Mouse (Mus musculus) CH12.LX (cell line): ENCODE data around the gene Ccdc136. TPM values are rescaled to one million over a fixed set of nuclear protein-coding genes. Genes with fewer than 3 reads are reported as not detected.

Experiments used
- DNase-seq: peaks from one replicate; pipeline ENCODE4 v3.0.0-alpha.2; 2013; ENCODE audit errors: extremely low read depth
- H3K27ac ChIP-seq: 2 replicates; pipeline ENCODE4 v1.5.1; 2012; ENCODE audit warnings: low read depth, mild to moderate bottlenecking, control low read depth, moderate library complexity; ENCODE audit not compliant: insufficient read depth
- H3K27me3 ChIP-seq: replicated peaks from 2 replicates; pipeline ENCODE3; 2012; ENCODE audit warnings: inconsistent platforms
- H3K36me3 ChIP-seq, 2 experiments: replicated peaks in 1 of 2; 2 replicates each; pipeline versions ENCODE3 to v1.6.1; 2012; ENCODE audit warnings: inconsistent platforms in 1 of 2, low read length in 1 of 2, mild to moderate bottlenecking in 1 of 2, mixed read lengths in 1 of 2, moderate library complexity in 1 of 2; ENCODE audit not compliant: control insufficient read depth in 1 of 2, insufficient read depth in 1 of 2
- H3K4me1 ChIP-seq, 2 experiments: 2 replicates each; pipeline ENCODE4 v1.6.1; 2012; ENCODE audit warnings: inconsistent platforms in 1 of 2, moderate library complexity in 1 of 2; ENCODE audit not compliant: insufficient read depth in 2 of 2, control insufficient read depth in 1 of 2
- H3K4me2 ChIP-seq: 2 replicates; pipeline ENCODE4 v1.6.1; 2012; ENCODE audit warnings: low read depth, mild to moderate bottlenecking, control low read depth; ENCODE audit not compliant: poor library complexity, insufficient read depth, severe bottlenecking
- H3K4me3 ChIP-seq, 3 experiments: fragments of 150-350 bp in 1 of 3; sonication (generic) in 1 of 3; replicated peaks in 1 of 3; 2 replicates each; pipeline versions ENCODE3 to v1.5.1; 2011 to 2012; ENCODE audit warnings: low read depth in 2 of 3, low read length in 2 of 3, mild to moderate bottlenecking in 2 of 3, moderate library complexity in 2 of 3, control low read depth in 1 of 3, improper control_type of control experiment in 1 of 3, inconsistent platforms in 1 of 3, mixed read lengths in 1 of 3; ENCODE audit not compliant: poor library complexity in 1 of 3
- H3K79me2 ChIP-seq: replicated peaks from 2 replicates; pipeline ENCODE4 v1.6.1; 2012; ENCODE audit warnings: mild to moderate bottlenecking, moderate library complexity; ENCODE audit not compliant: control insufficient read depth, poor library complexity, insufficient read depth, severe bottlenecking; ENCODE audit errors: extremely low read depth
- H3K9ac ChIP-seq: 2 replicates; pipeline ENCODE4 v1.6.1; 2012; ENCODE audit warnings: low read depth, mild to moderate bottlenecking, control low read depth, moderate library complexity; ENCODE audit not compliant: insufficient read depth
- H3K9me3 ChIP-seq: replicated peaks from 2 replicates; pipeline ENCODE3; 2012; ENCODE audit warnings: low read length, inconsistent platforms, mixed read lengths
- CTCF ChIP-seq, 2 experiments: IDR thresholded peaks in 1 of 2; conservative IDR thresholded peaks in 1 of 2; 2 replicates each; pipeline ENCODE4 v1.5.1; 2011 to 2012; ENCODE audit warnings: low read depth in 2 of 2, low read length in 2 of 2, improper control_type of control experiment in 1 of 2, inconsistent platforms in 1 of 2, mild to moderate bottlenecking in 1 of 2, moderate library complexity in 1 of 2
- E2F4 ChIP-seq: IDR thresholded peaks from 2 replicates; pipeline ENCODE4 v1.6.1; 2011; ENCODE audit warnings: low read depth, low read length, improper control_type of control experiment; ENCODE audit not compliant: insufficient replicate concordance
- ELF1 ChIP-seq: IDR thresholded peaks from 2 replicates; pipeline ENCODE4 v1.6.1; 2014; ENCODE audit warnings: low read depth, mild to moderate bottlenecking, inconsistent platforms, low read length, improper control_type of control experiment
- EP300 ChIP-seq: IDR thresholded peaks from 2 replicates; pipeline ENCODE4 v1.6.1; 2011; ENCODE audit warnings: low read length, improper control_type of control experiment
- ETS1 ChIP-seq: conservative IDR thresholded peaks from 2 replicates; pipeline ENCODE4 v1.6.1; 2012; ENCODE audit warnings: low read depth, mild to moderate bottlenecking, inconsistent platforms, low read length, improper control_type of control experiment, moderate library complexity
- GABPA ChIP-seq: IDR thresholded peaks from 2 replicates; pipeline ENCODE4 v1.6.1; 2012; ENCODE audit warnings: low read depth, low read length, improper control_type of control experiment, inconsistent platforms; ENCODE audit not compliant: insufficient replicate concordance
- JUN ChIP-seq: IDR thresholded peaks from 2 replicates; pipeline ENCODE4 v1.6.1; 2011; ENCODE audit warnings: low read depth, mild to moderate bottlenecking, low read length, improper control_type of control experiment, moderate library complexity; ENCODE audit not compliant: insufficient read depth
- JUND ChIP-seq: conservative IDR thresholded peaks from 2 replicates; pipeline ENCODE4 v1.6.1; 2011; ENCODE audit warnings: low read depth, low read length, improper control_type of control experiment
- KAT2A ChIP-seq: IDR thresholded peaks from 2 replicates; pipeline ENCODE4 v1.6.1; 2012; ENCODE audit warnings: low read length, improper control_type of control experiment, inconsistent platforms; ENCODE audit not compliant: insufficient replicate concordance
- MAX ChIP-seq: IDR thresholded peaks from 2 replicates; pipeline ENCODE4 v1.6.1; 2011; ENCODE audit warnings: low read length, improper control_type of control experiment
- MXI1 ChIP-seq: IDR thresholded peaks from 2 replicates; pipeline ENCODE4 v1.6.1; 2011; ENCODE audit warnings: mild to moderate bottlenecking, low read depth, low read length, improper control_type of control experiment
- MYC ChIP-seq: IDR thresholded peaks from 2 replicates; pipeline ENCODE4 v1.6.1; 2011; ENCODE audit warnings: low read depth, mild to moderate bottlenecking, improper control_type of control experiment, low read length
- NRF1 ChIP-seq: IDR thresholded peaks from 2 replicates; pipeline ENCODE4 v1.6.1; 2014; ENCODE audit warnings: low read depth, mild to moderate bottlenecking, inconsistent platforms, low read length, improper control_type of control experiment, moderate library complexity
- PAX5 ChIP-seq: IDR thresholded peaks from 2 replicates; pipeline ENCODE4 v1.6.1; 2012; ENCODE audit warnings: low read length, inconsistent platforms, mixed read lengths
- POLR2A ChIP-seq: IDR thresholded peaks from 2 replicates; pipeline ENCODE4 v1.6.1; 2011; ENCODE audit warnings: low read depth, mild to moderate bottlenecking, improper control_type of control experiment, low read length
- POLR2AphosphoS2 ChIP-seq: IDR thresholded peaks from 2 replicates; pipeline ENCODE4 v1.6.1; 2011; ENCODE audit warnings: low read depth, low read length, improper control_type of control experiment
- RAD21 ChIP-seq: IDR thresholded peaks from 2 replicates; pipeline ENCODE4 v1.6.1; 2011; ENCODE audit warnings: low read depth, mild to moderate bottlenecking, low read length, improper control_type of control experiment, moderate library complexity
- RCOR1 ChIP-seq: conservative IDR thresholded peaks from 2 replicates; pipeline ENCODE4 v1.6.1; 2012; ENCODE audit warnings: low read depth, mild to moderate bottlenecking, inconsistent platforms, low read length, improper control_type of control experiment
- SMC3 ChIP-seq: IDR thresholded peaks from 2 replicates; pipeline ENCODE4 v1.6.1; 2011; ENCODE audit warnings: low read depth, low read length, improper control_type of control experiment
- TBP ChIP-seq: conservative IDR thresholded peaks from 2 replicates; pipeline ENCODE4 v1.6.1; 2011; ENCODE audit warnings: low read depth, low read length, improper control_type of control experiment
- TCF12 ChIP-seq: IDR thresholded peaks from 2 replicates; pipeline ENCODE4 v1.6.1; 2014; ENCODE audit warnings: low read depth, mild to moderate bottlenecking, inconsistent platforms, low read length, improper control_type of control experiment
- USF1 ChIP-seq: IDR thresholded peaks from 2 replicates; pipeline ENCODE4 v1.6.1; 2014; ENCODE audit warnings: low read depth, mild to moderate bottlenecking, inconsistent platforms, low read length, improper control_type of control experiment
- USF2 ChIP-seq: conservative IDR thresholded peaks from 2 replicates; pipeline ENCODE4 v1.6.1; 2011; ENCODE audit warnings: low read depth, low read length, improper control_type of control experiment
- ZKSCAN1 ChIP-seq: IDR thresholded peaks from 2 replicates; pipeline ENCODE4 v1.6.1; 2012; ENCODE audit warnings: low read depth, inconsistent platforms, low read length, improper control_type of control experiment, borderline replicate concordance
- dilution Hi-C: fragments of 300-500 bp; cut with MboI; formaldehyde crosslinking; loops from 2 replicates; pipeline ENCODE4 v1.14.3; 2020; ENCODE audit warnings: low sequenced_read_pairs; ENCODE audit not compliant: extremely low pct_unique_long_range_greater_than_20kb, extremely low pct_ligation_motif_present
- in situ Hi-C: fragments of 300-500 bp; cut with MboI; formaldehyde crosslinking; loops from 3 replicates; pipeline ENCODE4 v1.14.3; 2019; ENCODE audit warnings: low sequenced_read_pairs, low pct_ligation_motif_present, low pct_unique_long_range_greater_than_20kb, mixed read lengths
- polyA plus RNA-seq: library from polyadenylated mRNA; unstranded; fragments of >175 nt; gene quantifications from 2 replicates; pipeline ENCODE4 v1.2.1, GENCODE M21; 2012; ENCODE audit warnings: low read depth; ENCODE audit not compliant: insufficient read length
- total RNA-seq, 2 experiments: library from RNA; depleted of rRNA; stranded (reverse); fragments of 300-350 nt in 1 of 2; fragments of >200 nt in 1 of 2; gene quantifications; 2 replicates each; pipeline ENCODE4 v1.2.3; 2012 to 2014

The Ccdc136 gene
- total and polyA plus RNA-seq, 3 experiments, result 0.64 to 4.3 (median 2.4) TPM

DNA sequence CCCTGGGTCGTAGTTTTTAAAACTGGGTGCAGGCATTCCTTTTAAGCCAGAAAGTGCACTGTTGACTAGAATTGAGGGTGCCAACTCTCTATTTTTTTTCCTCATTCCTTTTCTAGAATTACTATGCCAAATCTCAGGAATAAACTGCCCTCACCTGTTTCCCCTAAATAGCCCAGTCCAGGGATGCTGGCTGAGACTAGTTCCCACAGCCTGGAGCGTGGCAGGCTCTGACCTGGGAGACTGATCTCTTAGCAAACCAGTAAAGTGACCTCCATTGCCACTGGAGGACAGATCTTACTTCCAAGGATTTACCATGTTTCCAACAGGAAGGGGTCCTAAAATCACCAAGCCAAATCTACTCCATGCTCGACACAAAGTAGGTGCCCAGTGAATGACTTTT is 72.7 kb downstream of the Ccdc136 start:
- TF ChIP-seq POLR2AphosphoS2, result no peak
- no peak for TF ChIP-seq MAX
- TF ChIP-seq TBP, result no peak
- no peak for TF ChIP-seq KAT2A
- TF ChIP-seq E2F4, result no peak
- TF ChIP-seq ELF1, result no peak
- no peak for TF ChIP-seq ETS1
- no peak for TF ChIP-seq JUND
- H3K4me1 ChIP-seq, result peaks cover 4 to 7% of the 10 kb centered on the region in 2 experiments
- H3K9ac ChIP-seq, result peak overlapping the region; percentile 81
- in situ Hi-C loops (no loop called here), dilution Hi-C loops (no loop called here)
- DNase-seq, result no peak
- H3K27ac ChIP-seq, result no peak overlapping the region
- H3K9me3 ChIP-seq, result no peaks in the 10 kb centered on the region
- H3K4me3 ChIP-seq, result peak overlapping the region; percentile 73 to 97 (median 87)
- peak overlapping the region; percentile 92 for H3K4me2 ChIP-seq
- H3K36me3 ChIP-seq, result peaks cover 25 to 47% of the 10 kb centered on the region in 2 experiments
- H3K27me3 ChIP-seq, result no peaks in the 10 kb centered on the region
- H3K79me2 ChIP-seq, result peaks cover 20% of the 10 kb centered on the region

DNA sequence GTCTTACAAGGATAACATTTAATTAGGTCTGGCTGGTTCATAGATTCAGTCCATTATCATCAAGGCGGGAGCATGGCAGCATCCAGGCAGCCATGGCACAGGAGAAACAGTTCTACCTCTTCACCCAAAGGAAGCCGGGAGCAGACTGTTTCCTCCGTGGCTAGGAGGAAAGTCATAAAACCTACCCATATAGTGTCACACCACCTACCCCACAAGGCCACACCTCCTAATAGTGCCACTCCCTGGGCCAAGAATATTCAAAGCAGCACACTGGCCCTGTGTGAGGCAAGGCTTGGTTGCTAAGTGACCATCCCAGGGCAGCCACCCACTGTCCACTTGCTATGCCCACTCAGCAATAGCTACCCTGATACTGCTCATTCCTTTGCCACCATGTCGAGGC is 75.0 kb downstream of the Ccdc136 start, which contains the start of gene Atp6v1fnb:
TSS of gene Atp6v1fnb (plus strand) at position 301 of the 400 bp plus-strand sequence.
- dilution Hi-C loops (no loop called here), in situ Hi-C loops (no loop called here)
- no peak within 1 kb of the TSS for H3K4me2 ChIP-seq
- H3K9me3 ChIP-seq, result no peaks in the 10 kb centered on the region
- TF ChIP-seq TCF12 (no peak), EP300 (no peak), USF2 (no peak), PAX5 (no peak), SMC3 (no peak), RAD21 (no peak), NRF1 (no peak), ZKSCAN1 (no peak), E2F4 (no peak), POLR2AphosphoS2 (no peak), MXI1 (no peak), GABPA (no peak), MYC (no peak), JUN (no peak), CTCF (conservative IDR thresholded peaks at IDR 0.05 in 1 of 2, IDR thresholded peaks at IDR 0.05 in 1 of 2; ENCODE audit: low read depth in 2 of 2, low read length in 2 of 2) (no peak), ETS1 (no peak), POLR2A (no peak), RCOR1 (no peak), USF1 (no peak)
- peaks cover 25 to 57% of the 10 kb centered on the region in 2 experiments for H3K36me3 ChIP-seq
- no peak within 1 kb of the TSS for H3K9ac ChIP-seq
- peaks cover 4 to 7% of the 10 kb centered on the region in 2 experiments for H3K4me1 ChIP-seq
- no peak for DNase-seq
- peaks cover 20% of the 10 kb centered on the region for H3K79me2 ChIP-seq
- no peak within 1 kb of the TSS for H3K4me3 ChIP-seq
- no peak within 1 kb of the TSS for H3K27ac ChIP-seq
- H3K27me3 ChIP-seq, result no peaks in the 10 kb centered on the region
